Mouse (Mus musculus): ENCODE data around the gene Lrwd1. TPM values are rescaled to one million over a fixed set of nuclear protein-coding genes. Genes with fewer than 3 reads are reported as not detected.

The Lrwd1 gene
- total RNA-seq, 1 experiment from 2014 or later: 57.0 TPM

Other genes with a start within 250 kb of the Lrwd1 start
- gene Hspb1, start 248.2 kb downstream of the Lrwd1 start, total RNA-seq (2017): 0.46 and 1.4 TPM in 2 replicates
- 79.8 and 122 TPM in 2 replicates for gene Ywhag, start 201.5 kb downstream of the Lrwd1 start, total RNA-seq (2017)
- 1.0 and 1.3 TPM in 2 replicates for gene Ssc4d, start 161.5 kb downstream of the Lrwd1 start, total RNA-seq (2017)
- gene Zp3, start 156.0 kb downstream of the Lrwd1 start, total RNA-seq (2017): not detected in 2 replicates
- 4.8 and 5.9 TPM in 2 replicates for gene Dtx2, start 141.3 kb downstream of the Lrwd1 start, total RNA-seq (2017)
- not detected in 2 replicates for gene Upk3b, start 97.6 kb downstream of the Lrwd1 start, total RNA-seq (2017)
- gene Upk3bl, start 81.6 kb downstream of the Lrwd1 start, total RNA-seq (2017): not detected in 2 replicates
- gene Rasa4, start 52.2 kb downstream of the Lrwd1 start, total RNA-seq (2017): 23.9 and 35.9 TPM in 2 replicates
- 158 and 163 TPM in 2 replicates for gene Polr2j, start 19.4 kb downstream of the Lrwd1 start, total RNA-seq (2017)
- gene Alkbh4, start 72 bp upstream of the Lrwd1 start, total RNA-seq (2017): 11.8 and 14.3 TPM in 2 replicates
- gene Orai2, start 34.6 kb upstream of the Lrwd1 start, total RNA-seq (2017): 26.4 and 33.7 TPM in 2 replicates
- gene Prkrip1, start 62.9 kb upstream of the Lrwd1 start, total RNA-seq (2017): 24.2 and 67.2 TPM in 2 replicates
- 4.3 and 8.7 TPM in 2 replicates for gene Sh2b2, start 110.5 kb upstream of the Lrwd1 start, total RNA-seq (2017)